Mouse (Mus musculus): ENCODE data around the gene Fosl1.
"Not testable (repeated sequence)": the region's sequence is repeated elsewhere in the genome, so short reads cannot be mapped to it uniquely, and the experiment has no call there.

DNA sequence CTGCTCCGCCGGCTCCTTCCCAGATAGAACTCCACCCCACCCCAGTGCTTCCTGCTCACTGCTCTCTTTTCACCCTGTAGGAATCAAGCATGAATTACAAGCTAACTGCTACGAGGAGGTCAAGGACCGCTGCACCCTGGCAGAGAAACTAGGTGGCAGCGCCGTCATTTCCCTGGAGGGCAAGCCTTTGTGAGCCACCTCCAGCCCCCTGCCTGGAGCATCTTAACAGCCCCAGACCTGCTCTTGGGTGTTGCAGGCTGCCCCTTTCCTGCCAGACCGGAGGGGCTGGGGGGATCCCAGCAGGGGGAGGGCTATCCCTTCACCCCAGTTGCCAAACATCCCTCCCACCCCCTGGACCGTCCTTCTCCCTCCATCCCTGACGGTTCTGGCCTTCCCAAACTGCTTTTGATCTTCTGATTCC, 46.0 kb downstream of the Fosl1 start:
- not testable (repeated sequence) for TF ChIP-seq CTCF (IDR thresholded peaks at IDR 0.05; ENCODE audit: borderline replicate concordance, extremely low read depth, insufficient read depth, insufficient read length); POLR2A (IDR thresholded peaks at IDR 0.05; ENCODE audit: borderline replicate concordance, extremely low read depth, insufficient read depth, insufficient read length, poor library complexity, severe bottlenecking)

All from brain, embryonic 14.5 days (tissue).